Mouse (Mus musculus) layer of hippocampus, postnatal 10 days (tissue): ENCODE results near the gene Kcng3. TPM values are rescaled to one million over a fixed set of nuclear protein-coding genes. Genes with fewer than 3 reads are reported as not detected.

Source experiments
- DNase-seq, 2 experiments: peaks; one replicate each; pipeline ENCODE4 v3.0.0; 2021; ENCODE audit warnings: low spot score in 2 of 2
- total RNA-seq, 2 experiments: library from RNA; stranded (reverse); gene quantifications; 2 replicates each; pipeline ENCODE4 v1.2.3; 2021

Gene Kcng3
- total RNA-seq, 2 experiments from 2014 or later, result 5.3 to 5.4 TPM

GRCm38 (mm10) chr17:83630787-83631678, 662 bp downstream of the Kcng3 start:
- DNase-seq, result peak; percentile 22 to 38

GRCm38 (mm10) chr17:83613907-83614306, 17.8 kb downstream of the Kcng3 start:
- DNase-seq, result no peak

GRCm38 (mm10) chr17:83609532-83609931, 22.2 kb downstream of the Kcng3 start:
- no peak for DNase-seq

- no peak for DNase-seq
These were observed 30.7 kb downstream of the Kcng3 start for GRCm38 (mm10) chr17:83600976-83601375.

- peak; percentile 16 to 22 for DNase-seq
These were observed 35.7 kb downstream of the Kcng3 start for GRCm38 (mm10) chr17:83595966-83596365.

- DNase-seq, result no peak
These were observed 37.2 kb downstream of the Kcng3 start for GRCm38 (mm10) chr17:83594526-83594925.

- no peak for DNase-seq
These were observed 38.3 kb downstream of the Kcng3 start for GRCm38 (mm10) chr17:83593396-83593795.

- DNase-seq, result no peak
These were observed 42.9 kb downstream of the Kcng3 start for GRCm38 (mm10) chr17:83588663-83589341.

- no peak for DNase-seq
These were observed 44.0 kb downstream of the Kcng3 start for GRCm38 (mm10) chr17:83587731-83588130.

GRCm38 (mm10) chr17:83582585-83582984, 49.1 kb downstream of the Kcng3 start:
- no peak for DNase-seq

GRCm38 (mm10) chr17:83580734-83581133, 51.0 kb downstream of the Kcng3 start:
- DNase-seq, result no peak

GRCm38 (mm10) chr17:83576810-83577371, 54.8 kb downstream of the Kcng3 start:
- DNase-seq, result no peak

- no peak for DNase-seq
These were observed 57.1 kb downstream of the Kcng3 start for GRCm38 (mm10) chr17:83574615-83575014.

- DNase-seq, result peak; percentile 27 to 34
These were observed 58.6 kb downstream of the Kcng3 start for GRCm38 (mm10) chr17:83573128-83573527.

- DNase-seq, result no peak
These were observed 59.3 kb downstream of the Kcng3 start for GRCm38 (mm10) chr17:83572366-83572765.

GRCm38 (mm10) chr17:83567375-83567774, 64.3 kb downstream of the Kcng3 start:
- no peak for DNase-seq

GRCm38 (mm10) chr17:83565506-83565905, 66.2 kb downstream of the Kcng3 start:
- DNase-seq, result no peak

- DNase-seq, result no peak
These were observed 67.4 kb downstream of the Kcng3 start for GRCm38 (mm10) chr17:83564119-83564820.

- DNase-seq, result peak; percentile 46 to 59
These were observed 68.0 kb downstream of the Kcng3 start for GRCm38 (mm10) chr17:83563703-83564111.

- DNase-seq, result no peak
These were observed 69.3 kb downstream of the Kcng3 start for GRCm38 (mm10) chr17:83562153-83563010.
